Mouse (Mus musculus): Measurements from ENCODE around the gene Uqcrfs1. TPM values are rescaled to one million over a fixed set of nuclear protein-coding genes. Genes with fewer than 3 reads are reported as not detected.

Uqcrfs1 gene
- 483 and 531 TPM in 2 replicates for polyA plus RNA-seq (2014; fragmentation: Nextera tagmentation; extraction: Ambion mirVana)

DNA sequence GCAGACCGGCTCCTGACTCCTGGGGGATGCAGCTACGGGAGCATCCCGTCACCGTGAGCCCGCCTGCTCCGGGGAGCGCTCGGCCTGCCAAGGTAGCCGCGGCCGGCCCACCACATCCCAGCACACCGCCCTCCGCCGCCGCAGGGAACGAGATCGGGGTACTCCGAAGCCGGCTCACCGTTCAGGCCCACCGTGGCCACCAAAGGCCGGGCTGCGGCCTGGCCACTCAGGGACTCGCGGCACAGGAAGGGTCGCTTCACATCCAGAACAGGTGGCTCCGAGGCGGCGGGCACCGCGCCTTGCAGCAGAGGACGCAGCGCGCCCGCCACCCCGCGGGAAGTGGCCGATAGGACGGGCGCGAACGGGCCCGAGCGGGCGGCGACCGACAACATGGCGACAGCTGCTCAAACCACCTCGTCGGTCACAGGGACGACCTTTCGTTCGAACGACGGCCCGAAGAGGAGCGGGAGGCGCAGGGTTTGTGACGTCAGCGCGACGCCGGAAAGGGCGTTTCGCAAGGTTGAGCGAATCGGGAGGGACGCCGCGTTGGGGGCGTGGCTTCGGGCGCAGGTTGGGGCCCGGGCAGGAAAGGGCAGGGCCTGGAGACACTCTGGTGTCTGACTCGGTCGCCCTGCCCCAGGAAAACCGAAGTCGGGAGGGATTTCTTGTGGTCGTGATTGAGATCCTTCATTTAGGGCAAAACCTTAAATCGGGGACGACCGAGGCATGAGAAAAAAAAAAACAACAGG is at the start of gene Uqcrfs1:
TSS of gene Uqcrfs1 (minus strand) at position 507 of the 749 bp plus-strand sequence.
- Histone ChIP-seq H3K4me1 (ENCODE audit: control insufficient read depth, insufficient read depth, low read length) (peaks cover 12% of the 10 kb centered on the region; the same call in 1 of the 2 replicates), H3K27ac (ENCODE audit: low read depth, low read length) (peak within 1 kb of the TSS; percentile 58), H3K9ac (ENCODE audit: low read depth, low read length) (peak within 1 kb of the TSS; percentile 93), H3K36me3 (ENCODE audit: control insufficient read depth, insufficient read depth, low read length) (peaks cover 4% of the 10 kb centered on the region; the same call in 1 of the 2 replicates), H3K27me3 (ENCODE audit: control insufficient read depth, insufficient read depth, low read length) (no peaks in the 10 kb centered on the region), H3K4me2 (peak within 1 kb of the TSS; percentile 81), H3K9me3 (replicated peaks; ENCODE audit: control insufficient read depth, low read length) (no peaks in the 10 kb centered on the region), H3K4me3 (ENCODE audit: low read depth, low read length) (peak within 1 kb of the TSS; percentile 98)
- WGBS (ENCODE audit: insufficient replicate concordance) = under 1% methylated on average over 82 of the region's 82 CpGs
- peak; percentile 98 for ATAC-seq (replicated peaks; ENCODE audit: insufficient number of reproducible peaks, low FRiP score, low TSS enrichment)

DNA sequence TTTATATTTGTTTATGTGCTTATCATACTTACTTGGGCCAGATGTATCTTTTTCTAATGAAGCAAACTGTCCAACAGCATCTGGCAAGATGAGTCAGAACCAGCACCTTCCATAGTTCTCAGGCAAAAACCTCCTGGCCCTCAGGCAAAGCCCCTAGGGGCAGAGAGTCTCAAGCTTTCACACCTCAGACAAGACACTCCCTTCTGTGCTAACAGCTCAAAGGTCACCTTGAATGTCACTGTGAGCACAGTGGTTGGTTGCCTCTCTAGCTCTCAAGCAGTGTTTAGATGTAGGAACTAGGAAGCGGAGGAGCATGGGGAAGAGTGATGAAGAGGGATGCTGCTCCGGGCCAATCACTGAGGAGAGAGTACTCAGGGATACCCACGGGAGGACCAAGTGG is 40.6 kb upstream of the Uqcrfs1 start:
- Histone ChIP-seq H3K4me3 (ENCODE audit: low read depth, low read length) (no peak overlapping the region), H3K27ac (ENCODE audit: low read depth, low read length) (no peak overlapping the region), H3K27me3 (ENCODE audit: control insufficient read depth, insufficient read depth, low read length) (no peaks in the 10 kb centered on the region), H3K4me1 (ENCODE audit: control insufficient read depth, insufficient read depth, low read length) (no peaks in the 10 kb centered on the region), H3K4me2 (no peak overlapping the region), H3K36me3 (ENCODE audit: control insufficient read depth, insufficient read depth, low read length) (no peaks in the 10 kb centered on the region), H3K9me3 (replicated peaks; ENCODE audit: control insufficient read depth, low read length) (no peaks in the 10 kb centered on the region), H3K9ac (ENCODE audit: low read depth, low read length) (no peak overlapping the region)
- ATAC-seq (replicated peaks; ENCODE audit: insufficient number of reproducible peaks, low FRiP score, low TSS enrichment) = no peak
- WGBS (ENCODE audit: insufficient replicate concordance) = 78% methylated on average over 3 of the region's 3 CpGs

DNA sequence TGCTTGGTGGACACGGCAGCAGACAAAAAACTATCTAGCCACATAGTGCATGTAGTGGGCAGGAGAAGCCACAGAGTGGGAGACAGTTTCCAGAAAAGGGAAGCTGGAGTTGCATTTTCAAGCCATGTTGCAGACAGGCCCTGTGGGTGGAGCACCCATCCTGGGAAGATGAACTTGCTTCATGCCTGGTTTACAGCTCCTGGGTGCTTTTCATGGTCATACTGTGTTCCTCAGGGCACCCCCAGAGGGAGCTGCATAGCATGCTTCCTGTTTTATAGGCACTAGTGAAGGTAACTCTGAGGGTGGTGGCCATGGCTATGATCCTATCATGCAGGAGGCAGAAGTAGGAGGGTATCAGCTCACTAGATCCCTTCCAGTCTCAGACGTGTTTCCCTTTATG is 37.4 kb upstream of the Uqcrfs1 start:
- WGBS (ENCODE audit: insufficient replicate concordance) = 81% methylated on average over 2 of the region's 2 CpGs
- Histone ChIP-seq H3K36me3 (ENCODE audit: control insufficient read depth, insufficient read depth, low read length) (no peaks in the 10 kb centered on the region), H3K27ac (ENCODE audit: low read depth, low read length) (no peak overlapping the region), H3K9me3 (replicated peaks; ENCODE audit: control insufficient read depth, low read length) (no peaks in the 10 kb centered on the region), H3K4me1 (ENCODE audit: control insufficient read depth, insufficient read depth, low read length) (no peaks in the 10 kb centered on the region), H3K4me2 (no peak overlapping the region), H3K27me3 (ENCODE audit: control insufficient read depth, insufficient read depth, low read length) (no peaks in the 10 kb centered on the region), H3K9ac (ENCODE audit: low read depth, low read length) (no peak overlapping the region), H3K4me3 (ENCODE audit: low read depth, low read length) (no peak overlapping the region)
- no peak for ATAC-seq (replicated peaks; ENCODE audit: insufficient number of reproducible peaks, low FRiP score, low TSS enrichment)

DNA sequence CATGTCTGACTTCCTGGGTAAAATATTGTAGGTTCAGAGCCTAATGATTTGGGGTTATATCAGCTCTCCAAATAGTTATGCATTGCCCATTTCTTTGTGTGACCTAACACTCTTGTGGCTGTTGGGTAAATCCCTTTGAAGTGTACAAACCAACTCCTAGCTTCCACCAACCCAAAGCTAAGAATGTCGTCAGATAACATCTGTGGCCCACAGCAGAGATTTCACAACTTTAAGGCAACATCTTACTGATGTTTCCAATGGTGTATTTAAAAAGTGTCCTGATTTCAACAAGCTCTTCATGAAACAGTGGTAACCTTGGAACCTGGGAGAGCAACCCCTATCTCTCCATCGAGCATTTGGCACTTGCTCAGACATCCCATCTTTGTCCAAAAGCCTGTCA is 33.6 kb upstream of the Uqcrfs1 start:
- no peak for ATAC-seq (replicated peaks; ENCODE audit: insufficient number of reproducible peaks, low FRiP score, low TSS enrichment)
- Histone ChIP-seq H3K4me3 (ENCODE audit: low read depth, low read length) (no peak overlapping the region), H3K9me3 (replicated peaks; ENCODE audit: control insufficient read depth, low read length) (no peaks in the 10 kb centered on the region), H3K4me1 (ENCODE audit: control insufficient read depth, insufficient read depth, low read length) (no peaks in the 10 kb centered on the region), H3K4me2 (no peak overlapping the region), H3K36me3 (ENCODE audit: control insufficient read depth, insufficient read depth, low read length) (no peaks in the 10 kb centered on the region), H3K9ac (ENCODE audit: low read depth, low read length) (no peak overlapping the region), H3K27ac (ENCODE audit: low read depth, low read length) (no peak overlapping the region), H3K27me3 (ENCODE audit: control insufficient read depth, insufficient read depth, low read length) (no peaks in the 10 kb centered on the region)
- WGBS (ENCODE audit: insufficient replicate concordance) = 50% methylated on average over 2 of the region's 2 CpGs

DNA sequence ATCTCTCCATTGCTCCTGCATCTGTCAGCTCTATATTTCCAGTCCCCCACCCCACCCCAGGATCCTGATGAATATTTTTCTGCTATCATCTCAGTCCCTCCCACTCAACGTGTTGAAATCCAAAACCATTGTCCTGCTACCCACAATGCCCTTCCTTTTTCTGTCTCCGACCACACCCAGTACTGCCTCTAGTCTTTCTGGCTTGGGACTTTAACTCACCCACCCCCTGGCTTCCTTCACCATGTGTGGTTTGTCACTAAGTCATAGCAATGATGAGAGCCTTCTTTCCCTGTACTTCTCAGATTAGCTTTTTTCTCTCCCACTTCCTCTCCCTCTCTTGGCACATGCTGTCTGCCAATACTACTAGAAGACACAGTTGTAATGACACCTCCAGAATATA is 31.7 kb upstream of the Uqcrfs1 start:
- Histone ChIP-seq H3K36me3 (ENCODE audit: control insufficient read depth, insufficient read depth, low read length) (no peaks in the 10 kb centered on the region), H3K9me3 (replicated peaks; ENCODE audit: control insufficient read depth, low read length) (no peaks in the 10 kb centered on the region), H3K4me3 (ENCODE audit: low read depth, low read length) (no peak overlapping the region), H3K4me2 (no peak overlapping the region), H3K27me3 (ENCODE audit: control insufficient read depth, insufficient read depth, low read length) (no peaks in the 10 kb centered on the region), H3K4me1 (ENCODE audit: control insufficient read depth, insufficient read depth, low read length) (no peaks in the 10 kb centered on the region), H3K27ac (ENCODE audit: low read depth, low read length) (no peak overlapping the region), H3K9ac (ENCODE audit: low read depth, low read length) (no peak overlapping the region)
- 51% methylated on average over 2 of the region's 2 CpGs for WGBS (ENCODE audit: insufficient replicate concordance)
- no peak for ATAC-seq (replicated peaks; ENCODE audit: insufficient number of reproducible peaks, low FRiP score, low TSS enrichment)

DNA sequence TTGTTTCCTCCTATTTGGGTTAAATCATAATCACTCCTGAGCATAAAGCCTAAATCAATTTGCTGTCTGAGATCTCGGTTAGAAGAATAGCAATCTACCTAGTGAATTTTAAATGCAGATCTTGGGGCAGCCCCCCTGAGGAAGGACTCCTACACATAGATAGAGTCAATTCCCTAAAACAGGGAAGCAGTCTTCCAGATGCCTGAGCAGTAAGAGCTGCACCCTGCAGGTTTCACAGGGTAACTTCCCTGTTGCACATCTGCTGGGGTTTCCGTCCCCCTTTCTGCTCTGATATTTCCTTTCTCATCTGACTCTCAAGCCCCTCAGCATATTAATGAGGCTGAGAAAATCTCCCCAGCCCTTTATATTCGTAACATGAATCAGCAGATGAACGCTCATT is 27.8 kb upstream of the Uqcrfs1 start:
- Histone ChIP-seq H3K36me3 (ENCODE audit: control insufficient read depth, insufficient read depth, low read length) (no peaks in the 10 kb centered on the region), H3K9ac (ENCODE audit: low read depth, low read length) (no peak overlapping the region), H3K9me3 (replicated peaks; ENCODE audit: control insufficient read depth, low read length) (no peaks in the 10 kb centered on the region), H3K4me3 (ENCODE audit: low read depth, low read length) (no peak overlapping the region), H3K4me2 (no peak overlapping the region), H3K27me3 (ENCODE audit: control insufficient read depth, insufficient read depth, low read length) (no peaks in the 10 kb centered on the region), H3K4me1 (ENCODE audit: control insufficient read depth, insufficient read depth, low read length) (no peaks in the 10 kb centered on the region), H3K27ac (ENCODE audit: low read depth, low read length) (no peak overlapping the region)
- ATAC-seq (replicated peaks; ENCODE audit: insufficient number of reproducible peaks, low FRiP score, low TSS enrichment) = no peak
- WGBS (ENCODE audit: insufficient replicate concordance) = 72% methylated on average over 4 of the region's 4 CpGs

DNA sequence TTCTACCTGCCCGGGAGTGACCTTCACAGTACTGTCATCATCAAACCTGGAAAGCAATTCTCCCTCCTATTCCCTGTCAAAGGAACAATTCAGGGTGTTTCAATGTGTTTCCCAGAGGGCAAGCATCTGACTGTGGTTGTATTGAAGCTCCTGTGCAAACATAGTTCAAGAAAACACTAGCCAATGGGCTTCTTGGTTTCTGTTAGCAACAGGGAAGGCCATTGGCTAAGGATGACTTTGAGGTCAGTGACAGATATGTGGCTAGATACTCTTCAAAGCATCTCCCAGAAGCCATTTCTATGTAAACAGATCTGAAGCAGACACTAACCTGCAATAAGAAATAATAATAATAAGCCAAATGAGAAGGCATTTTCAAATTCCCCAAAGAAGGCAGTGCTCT is 25.0 kb upstream of the Uqcrfs1 start:
- ATAC-seq (replicated peaks; ENCODE audit: insufficient number of reproducible peaks, low FRiP score, low TSS enrichment) = no peak
- Histone ChIP-seq H3K36me3 (ENCODE audit: control insufficient read depth, insufficient read depth, low read length) (no peaks in the 10 kb centered on the region), H3K4me2 (no peak overlapping the region), H3K9ac (ENCODE audit: low read depth, low read length) (no peak overlapping the region), H3K27ac (ENCODE audit: low read depth, low read length) (no peak overlapping the region), H3K9me3 (replicated peaks; ENCODE audit: control insufficient read depth, low read length) (no peaks in the 10 kb centered on the region), H3K4me3 (ENCODE audit: low read depth, low read length) (no peak overlapping the region), H3K27me3 (ENCODE audit: control insufficient read depth, insufficient read depth, low read length) (no peaks in the 10 kb centered on the region), H3K4me1 (ENCODE audit: control insufficient read depth, insufficient read depth, low read length) (no peaks in the 10 kb centered on the region)
- WGBS (ENCODE audit: insufficient replicate concordance) = 77% methylated on average over 1 of the region's 1 CpGs

DNA sequence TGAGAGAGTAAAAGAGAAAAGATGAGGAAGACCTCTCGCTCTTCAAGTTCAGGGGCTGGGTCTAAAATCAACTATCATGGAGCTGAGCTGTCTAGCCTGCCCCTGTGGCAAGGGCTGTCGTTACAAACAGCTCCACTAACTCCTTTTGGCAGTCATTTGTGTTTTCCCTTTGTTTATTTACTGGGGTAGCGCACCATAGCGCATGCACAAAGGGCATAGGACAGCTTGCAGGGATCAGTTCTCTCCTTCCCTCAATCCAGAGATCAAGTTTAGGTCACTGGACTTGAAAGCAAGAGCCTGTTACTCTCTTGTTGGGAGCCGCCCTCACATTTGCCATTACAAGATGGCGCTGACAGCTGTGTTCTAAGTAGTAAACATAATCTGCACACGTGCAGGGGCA is 22.4 kb upstream of the Uqcrfs1 start:
- WGBS (ENCODE audit: insufficient replicate concordance) = 73% methylated on average over 7 of the region's 7 CpGs
- Histone ChIP-seq H3K4me3 (ENCODE audit: low read depth, low read length) (no peak overlapping the region), H3K4me2 (no peak overlapping the region), H3K9ac (ENCODE audit: low read depth, low read length) (no peak overlapping the region), H3K4me1 (ENCODE audit: control insufficient read depth, insufficient read depth, low read length) (no peaks in the 10 kb centered on the region), H3K27ac (ENCODE audit: low read depth, low read length) (no peak overlapping the region), H3K9me3 (replicated peaks; ENCODE audit: control insufficient read depth, low read length) (no peaks in the 10 kb centered on the region), H3K27me3 (ENCODE audit: control insufficient read depth, insufficient read depth, low read length) (no peaks in the 10 kb centered on the region), H3K36me3 (ENCODE audit: control insufficient read depth, insufficient read depth, low read length) (no peaks in the 10 kb centered on the region)
- no peak for ATAC-seq (replicated peaks; ENCODE audit: insufficient number of reproducible peaks, low FRiP score, low TSS enrichment)

DNA sequence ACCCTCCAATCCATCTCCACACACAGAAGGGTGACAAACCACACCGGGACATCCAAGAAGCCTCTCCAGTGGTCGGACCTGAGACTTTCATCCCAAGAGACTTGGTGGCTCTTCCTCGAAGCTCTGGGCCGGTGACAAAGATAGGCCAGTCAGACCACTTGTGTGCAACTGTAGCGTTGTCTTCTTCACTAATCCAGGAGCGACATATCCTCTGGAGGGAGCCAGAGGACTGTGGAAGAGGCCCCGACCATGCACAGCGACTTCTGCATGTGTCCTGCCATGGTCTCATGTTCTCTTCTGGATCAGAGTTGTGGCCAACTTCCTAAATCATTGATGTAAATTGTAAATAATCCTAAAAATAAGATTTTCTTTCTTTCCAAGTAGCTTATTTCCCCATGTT is 21.6 kb upstream of the Uqcrfs1 start:
- no peak for ATAC-seq (replicated peaks; ENCODE audit: insufficient number of reproducible peaks, low FRiP score, low TSS enrichment)
- 58% methylated on average over 8 of the region's 8 CpGs for WGBS (ENCODE audit: insufficient replicate concordance)

More for the DNA sequence above, 21.6 kb upstream of the Uqcrfs1 start:
- Histone ChIP-seq H3K9ac (ENCODE audit: low read depth, low read length) (no peak overlapping the region), H3K36me3 (ENCODE audit: control insufficient read depth, insufficient read depth, low read length) (no peaks in the 10 kb centered on the region), H3K9me3 (replicated peaks; ENCODE audit: control insufficient read depth, low read length) (no peaks in the 10 kb centered on the region), H3K27me3 (ENCODE audit: control insufficient read depth, insufficient read depth, low read length) (no peaks in the 10 kb centered on the region), H3K27ac (ENCODE audit: low read depth, low read length) (no peak overlapping the region), H3K4me3 (ENCODE audit: low read depth, low read length) (no peak overlapping the region), H3K4me2 (no peak overlapping the region), H3K4me1 (ENCODE audit: control insufficient read depth, insufficient read depth, low read length) (no peaks in the 10 kb centered on the region)
